Mouse (Mus musculus) CH12.LX (cell line): Measurements from ENCODE around the gene Nr1h4. TPM values are rescaled to one million over a fixed set of nuclear protein-coding genes. Genes with fewer than 3 reads are reported as not detected.

Source experiments
- DNase-seq: peaks from one replicate; pipeline ENCODE4 v3.0.0-alpha.2; 2013; ENCODE audit errors: extremely low read depth
- H3K27ac ChIP-seq: 2 replicates; pipeline ENCODE4 v1.5.1; 2012; ENCODE audit warnings: low read depth, mild to moderate bottlenecking, control low read depth, moderate library complexity; ENCODE audit not compliant: insufficient read depth
- H3K27me3 ChIP-seq: replicated peaks from 2 replicates; pipeline ENCODE3; 2012; ENCODE audit warnings: inconsistent platforms
- H3K36me3 ChIP-seq, 2 experiments: replicated peaks in 1 of 2; 2 replicates each; pipeline versions ENCODE3 to v1.6.1; 2012; ENCODE audit warnings: inconsistent platforms in 1 of 2, low read length in 1 of 2, mild to moderate bottlenecking in 1 of 2, mixed read lengths in 1 of 2, moderate library complexity in 1 of 2; ENCODE audit not compliant: control insufficient read depth in 1 of 2, insufficient read depth in 1 of 2
- H3K4me1 ChIP-seq, 2 experiments: 2 replicates each; pipeline ENCODE4 v1.6.1; 2012; ENCODE audit warnings: inconsistent platforms in 1 of 2, moderate library complexity in 1 of 2; ENCODE audit not compliant: insufficient read depth in 2 of 2, control insufficient read depth in 1 of 2
- H3K4me2 ChIP-seq: 2 replicates; pipeline ENCODE4 v1.6.1; 2012; ENCODE audit warnings: low read depth, mild to moderate bottlenecking, control low read depth; ENCODE audit not compliant: poor library complexity, insufficient read depth, severe bottlenecking
- H3K4me3 ChIP-seq, 3 experiments: fragments of 150-350 bp in 1 of 3; sonication (generic) in 1 of 3; replicated peaks in 1 of 3; 2 replicates each; pipeline versions ENCODE3 to v1.5.1; 2011 to 2012; ENCODE audit warnings: low read depth in 2 of 3, low read length in 2 of 3, mild to moderate bottlenecking in 2 of 3, moderate library complexity in 2 of 3, control low read depth in 1 of 3, improper control_type of control experiment in 1 of 3, inconsistent platforms in 1 of 3, mixed read lengths in 1 of 3; ENCODE audit not compliant: poor library complexity in 1 of 3
- H3K79me2 ChIP-seq: replicated peaks from 2 replicates; pipeline ENCODE4 v1.6.1; 2012; ENCODE audit warnings: mild to moderate bottlenecking, moderate library complexity; ENCODE audit not compliant: control insufficient read depth, poor library complexity, insufficient read depth, severe bottlenecking; ENCODE audit errors: extremely low read depth
- H3K9ac ChIP-seq: 2 replicates; pipeline ENCODE4 v1.6.1; 2012; ENCODE audit warnings: low read depth, mild to moderate bottlenecking, control low read depth, moderate library complexity; ENCODE audit not compliant: insufficient read depth
- H3K9me3 ChIP-seq: replicated peaks from 2 replicates; pipeline ENCODE3; 2012; ENCODE audit warnings: low read length, inconsistent platforms, mixed read lengths
- BHLHE40 ChIP-seq: IDR thresholded peaks from 2 replicates; pipeline ENCODE4 v1.6.1; 2011; ENCODE audit warnings: mild to moderate bottlenecking, low read depth, low read length, improper control_type of control experiment
- CHD2 ChIP-seq: IDR thresholded peaks from 2 replicates; pipeline ENCODE4 v1.6.1; 2011; ENCODE audit warnings: low read length, improper control_type of control experiment
- CTCF ChIP-seq, 2 experiments: IDR thresholded peaks in 1 of 2; conservative IDR thresholded peaks in 1 of 2; 2 replicates each; pipeline ENCODE4 v1.5.1; 2011 to 2012; ENCODE audit warnings: low read depth in 2 of 2, low read length in 2 of 2, improper control_type of control experiment in 1 of 2, inconsistent platforms in 1 of 2, mild to moderate bottlenecking in 1 of 2, moderate library complexity in 1 of 2
- GABPA ChIP-seq: IDR thresholded peaks from 2 replicates; pipeline ENCODE4 v1.6.1; 2012; ENCODE audit warnings: low read depth, low read length, improper control_type of control experiment, inconsistent platforms; ENCODE audit not compliant: insufficient replicate concordance
- IRF4 ChIP-seq: IDR thresholded peaks from 2 replicates; pipeline ENCODE4 v1.6.1; 2014; ENCODE audit warnings: low read depth, mild to moderate bottlenecking, inconsistent platforms, low read length, improper control_type of control experiment
- JUN ChIP-seq: IDR thresholded peaks from 2 replicates; pipeline ENCODE4 v1.6.1; 2011; ENCODE audit warnings: low read depth, mild to moderate bottlenecking, low read length, improper control_type of control experiment, moderate library complexity; ENCODE audit not compliant: insufficient read depth
- JUND ChIP-seq: conservative IDR thresholded peaks from 2 replicates; pipeline ENCODE4 v1.6.1; 2011; ENCODE audit warnings: low read depth, low read length, improper control_type of control experiment
- KAT2A ChIP-seq: IDR thresholded peaks from 2 replicates; pipeline ENCODE4 v1.6.1; 2012; ENCODE audit warnings: low read length, improper control_type of control experiment, inconsistent platforms; ENCODE audit not compliant: insufficient replicate concordance
- MAX ChIP-seq: IDR thresholded peaks from 2 replicates; pipeline ENCODE4 v1.6.1; 2011; ENCODE audit warnings: low read length, improper control_type of control experiment
- MAZ ChIP-seq: IDR thresholded peaks from 2 replicates; pipeline ENCODE4 v1.6.1; 2012; ENCODE audit warnings: low read depth, mild to moderate bottlenecking, inconsistent platforms, low read length, improper control_type of control experiment, moderate library complexity
- MEF2A ChIP-seq: IDR thresholded peaks from 2 replicates; pipeline ENCODE4 v1.6.1; 2014; ENCODE audit warnings: low read depth, mild to moderate bottlenecking, inconsistent platforms, low read length, improper control_type of control experiment, borderline replicate concordance
- MXI1 ChIP-seq: IDR thresholded peaks from 2 replicates; pipeline ENCODE4 v1.6.1; 2011; ENCODE audit warnings: mild to moderate bottlenecking, low read depth, low read length, improper control_type of control experiment
- NELFE ChIP-seq: IDR thresholded peaks from 2 replicates; pipeline ENCODE4 v1.6.1; 2011; ENCODE audit warnings: low read depth, low read length, improper control_type of control experiment
- PAX5 ChIP-seq: IDR thresholded peaks from 2 replicates; pipeline ENCODE4 v1.6.1; 2012; ENCODE audit warnings: low read length, inconsistent platforms, mixed read lengths
- POLR2A ChIP-seq: IDR thresholded peaks from 2 replicates; pipeline ENCODE4 v1.6.1; 2011; ENCODE audit warnings: low read depth, mild to moderate bottlenecking, improper control_type of control experiment, low read length
- POLR2AphosphoS2 ChIP-seq: IDR thresholded peaks from 2 replicates; pipeline ENCODE4 v1.6.1; 2011; ENCODE audit warnings: low read depth, low read length, improper control_type of control experiment
- RAD21 ChIP-seq: IDR thresholded peaks from 2 replicates; pipeline ENCODE4 v1.6.1; 2011; ENCODE audit warnings: low read depth, mild to moderate bottlenecking, low read length, improper control_type of control experiment, moderate library complexity
- SIN3A ChIP-seq: IDR thresholded peaks from 2 replicates; pipeline ENCODE4 v1.6.1; 2012; ENCODE audit warnings: low read length, improper control_type of control experiment, inconsistent platforms
- TBP ChIP-seq: conservative IDR thresholded peaks from 2 replicates; pipeline ENCODE4 v1.6.1; 2011; ENCODE audit warnings: low read depth, low read length, improper control_type of control experiment
- UBTF ChIP-seq: IDR thresholded peaks from 2 replicates; pipeline ENCODE4 v1.6.1; 2012; ENCODE audit warnings: low read depth, mild to moderate bottlenecking, inconsistent platforms, low read length, improper control_type of control experiment, moderate library complexity
- USF1 ChIP-seq: IDR thresholded peaks from 2 replicates; pipeline ENCODE4 v1.6.1; 2014; ENCODE audit warnings: low read depth, mild to moderate bottlenecking, inconsistent platforms, low read length, improper control_type of control experiment
- ZC3H11A ChIP-seq: IDR thresholded peaks from 2 replicates; pipeline ENCODE4 v1.6.1; 2012; ENCODE audit warnings: low read depth, mild to moderate bottlenecking, inconsistent platforms, low read length, improper control_type of control experiment
- ZKSCAN1 ChIP-seq: IDR thresholded peaks from 2 replicates; pipeline ENCODE4 v1.6.1; 2012; ENCODE audit warnings: low read depth, inconsistent platforms, low read length, improper control_type of control experiment, borderline replicate concordance
- ZMIZ1 ChIP-seq: IDR thresholded peaks from 2 replicates; pipeline ENCODE4 v1.6.1; 2012; ENCODE audit warnings: low read depth, mild to moderate bottlenecking, inconsistent platforms, low read length, improper control_type of control experiment
- ZNF384 ChIP-seq: IDR thresholded peaks from 2 replicates; pipeline ENCODE4 v1.6.1; 2012; ENCODE audit warnings: low read depth, low read length, improper control_type of control experiment, inconsistent platforms
- dilution Hi-C: fragments of 300-500 bp; cut with MboI; formaldehyde crosslinking; loops from 2 replicates; pipeline ENCODE4 v1.14.3; 2020; ENCODE audit warnings: low sequenced_read_pairs; ENCODE audit not compliant: extremely low pct_unique_long_range_greater_than_20kb, extremely low pct_ligation_motif_present
- in situ Hi-C: fragments of 300-500 bp; cut with MboI; formaldehyde crosslinking; loops from 3 replicates; pipeline ENCODE4 v1.14.3; 2019; ENCODE audit warnings: low sequenced_read_pairs, low pct_ligation_motif_present, low pct_unique_long_range_greater_than_20kb, mixed read lengths
- polyA plus RNA-seq: library from polyadenylated mRNA; unstranded; fragments of >175 nt; gene quantifications from 2 replicates; pipeline ENCODE4 v1.2.1, GENCODE M21; 2012; ENCODE audit warnings: low read depth; ENCODE audit not compliant: insufficient read length
- total RNA-seq, 2 experiments: library from RNA; depleted of rRNA; stranded (reverse); fragments of 300-350 nt in 1 of 2; fragments of >200 nt in 1 of 2; gene quantifications; 2 replicates each; pipeline ENCODE4 v1.2.3; 2012 to 2014

The Nr1h4 gene
- total and polyA plus RNA-seq, 3 experiments, result not detected

DNA sequence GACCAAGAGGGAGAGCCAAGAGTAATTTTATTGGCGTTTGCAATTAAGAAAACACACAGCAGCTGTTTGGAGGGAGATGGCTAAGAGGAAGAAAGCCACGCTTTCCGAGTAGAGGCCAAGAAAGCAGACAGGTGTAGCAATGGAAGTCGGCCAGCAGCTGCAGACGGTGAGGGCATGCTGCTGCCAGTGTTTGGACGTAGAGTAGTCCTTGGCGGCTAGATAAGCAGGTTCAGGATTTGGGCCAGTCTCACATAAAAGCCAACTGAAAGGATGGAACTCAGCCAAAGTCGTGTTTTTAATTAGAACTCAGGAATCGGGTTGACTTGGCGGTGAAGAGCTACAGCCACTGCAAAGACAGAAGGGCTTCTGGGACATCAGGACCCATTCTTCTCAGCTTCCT, 83.0 kb downstream of the Nr1h4 start:
- in situ Hi-C loops (no loop called here), dilution Hi-C loops (no loop called here)
- Histone ChIP-seq H3K9ac (no peak overlapping the region), H3K36me3 (no peaks in the 10 kb centered on the region), H3K79me2 (no peaks in the 10 kb centered on the region), H3K4me2 (no peak overlapping the region), H3K4me1 (peaks cover 6 to 10% of the 10 kb centered on the region in 2 experiments; a peak in 3 of 4 replicates), H3K9me3 (no peaks in the 10 kb centered on the region), H3K27ac (no peak overlapping the region), H3K4me3 (no peak overlapping the region)
- DNase-seq, result no peak
- TF ChIP-seq CTCF (conservative IDR thresholded peaks at IDR 0.05 in 1 of 2, IDR thresholded peaks at IDR 0.05 in 1 of 2; ENCODE audit: low read depth in 2 of 2, low read length in 2 of 2), result no peak
- TF ChIP-seq JUND, result no peak
- no peak for TF ChIP-seq IRF4
- no peak for TF ChIP-seq CHD2
- TF ChIP-seq SIN3A, result no peak
- TF ChIP-seq MAX, result no peak
- TF ChIP-seq NELFE, result no peak
- TF ChIP-seq ZC3H11A, result no peak
- no peak for TF ChIP-seq KAT2A
- no peak for TF ChIP-seq USF1
- TF ChIP-seq BHLHE40, result no peak
- TF ChIP-seq ZKSCAN1, result no peak
- TF ChIP-seq ZNF384, result no peak
- no peak for TF ChIP-seq POLR2A
- no peak for TF ChIP-seq PAX5
- no peak for TF ChIP-seq TBP
- TF ChIP-seq, all 38 proteins: peak for 0
- H3K27me3 ChIP-seq, result no peaks in the 10 kb centered on the region

DNA sequence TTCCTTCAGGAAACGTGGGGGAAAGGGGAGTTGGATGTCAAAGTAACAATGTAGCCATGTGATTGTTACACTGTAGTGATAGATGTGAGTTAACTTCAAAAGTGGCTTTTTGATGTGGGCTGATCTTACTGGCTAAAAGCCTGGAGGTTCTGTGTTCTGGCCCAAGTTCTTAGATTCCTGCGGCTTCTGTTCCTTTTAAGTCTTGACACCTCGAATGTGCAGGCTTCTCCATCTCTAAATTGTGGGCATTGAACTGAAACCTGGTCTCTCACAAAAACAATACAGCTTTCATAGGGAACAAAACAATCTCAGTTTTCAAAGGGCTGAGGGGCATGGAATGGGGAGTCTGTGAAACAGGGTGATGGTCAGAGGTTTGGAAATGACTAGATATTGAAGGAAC, 89.0 kb downstream of the Nr1h4 start:
- no peak overlapping the region for H3K9ac ChIP-seq
- DNase-seq, result no peak
- peaks cover 0 to 16% of the 10 kb centered on the region in 2 experiments for H3K36me3 ChIP-seq
- H3K79me2 ChIP-seq, result peaks cover 9% of the 10 kb centered on the region
- H3K4me1 ChIP-seq, result peaks cover 0 to 22% of the 10 kb centered on the region in 2 experiments; a peak in 2 of 4 replicates
- peak overlapping the region in 1 of 3 experiments; percentile 82 for H3K4me3 ChIP-seq
- H3K27ac ChIP-seq, result no peak overlapping the region
- dilution Hi-C loops (no loop called here), in situ Hi-C loops (no loop called here)
- no peak for TF ChIP-seq KAT2A
- no peak for TF ChIP-seq MEF2A
- TF ChIP-seq UBTF, result no peak
- no peak for TF ChIP-seq PAX5
- TF ChIP-seq MAZ, result no peak
- TF ChIP-seq ZMIZ1, result no peak
- no peak for TF ChIP-seq GABPA
- TF ChIP-seq MXI1, result no peak
- TF ChIP-seq JUN, result no peak
- no peak for TF ChIP-seq POLR2AphosphoS2
- TF ChIP-seq JUND, result no peak
- TF ChIP-seq IRF4, result no peak
- TF ChIP-seq TBP, result no peak
- no peak for TF ChIP-seq RAD21
- no peak for TF ChIP-seq ZC3H11A
- H3K27me3 ChIP-seq, result no peaks in the 10 kb centered on the region
- H3K9me3 ChIP-seq, result peaks cover 4% of the 10 kb centered on the region
- H3K4me2 ChIP-seq, result peak overlapping the region; percentile 92
